Mouse (Mus musculus) brain, adult 2 months (tissue): ENCODE measurements around the gene Otof.
A peak's percentile ranks its signal among the peaks of the same experiment; 100 is the strongest.

Source experiments
- DNase-seq: peaks from one replicate; pipeline ENCODE4 v3.0.0; 2011; ENCODE audit warnings: low read depth, low spot score

The Otof gene

GRCm38 (mm10) chr5:30461821-30462220 lies at the start of gene Otof:
TSS of gene Otof (minus strand) at chr5:30461932.
- peak; percentile 90 for DNase-seq

DNA sequence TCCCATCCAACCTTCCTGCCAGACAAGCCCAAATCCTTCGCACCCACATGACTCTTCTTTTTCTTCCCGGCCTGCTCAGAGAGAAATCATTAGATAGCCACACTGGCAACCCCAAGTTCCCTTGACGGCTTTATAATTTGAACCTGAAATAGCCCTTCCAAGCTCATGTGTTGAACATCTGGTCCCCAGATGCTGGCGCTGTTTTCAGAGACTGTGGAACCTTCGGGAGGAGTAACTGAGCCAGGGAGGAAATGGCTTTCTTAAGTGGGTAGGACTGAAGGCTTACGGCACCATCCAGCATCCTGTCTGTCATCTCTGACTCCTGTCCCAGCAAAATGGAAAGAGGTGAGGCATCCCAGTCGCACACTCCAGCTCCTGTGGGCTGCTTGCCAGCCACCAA lies 35.6 kb upstream of the Otof start:
- DNase-seq = no peak

GRCm38 (mm10) chr5:30496821-30497220 lies 35.1 kb upstream of the Otof start:
- DNase-seq = no peak

DNA sequence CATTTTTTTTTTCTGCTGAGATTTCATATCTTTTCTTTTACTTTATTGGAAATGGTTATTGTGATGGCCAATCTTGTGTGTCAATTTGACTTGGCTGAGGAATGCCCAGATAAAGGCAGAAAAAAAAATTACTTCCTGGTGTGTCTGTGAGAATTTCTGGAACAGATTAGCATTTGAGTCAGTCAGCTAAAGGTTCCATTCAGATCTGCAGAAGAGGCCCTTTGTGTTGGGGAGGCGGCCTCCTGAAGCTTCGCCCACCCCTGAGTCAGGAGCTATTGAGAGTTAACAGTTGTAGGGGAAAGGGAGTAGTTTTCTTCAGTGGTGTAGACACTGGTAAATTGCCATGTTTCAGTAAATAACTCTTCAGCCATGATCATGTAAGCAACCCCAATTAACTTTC lies 33.6 kb upstream of the Otof start:
- no peak for DNase-seq

- no peak for DNase-seq
These were observed 32.9 kb upstream of the Otof start for GRCm38 (mm10) chr5:30494606-30495005.

- peak; percentile 22 for DNase-seq
These were observed 32.0 kb upstream of the Otof start for GRCm38 (mm10) chr5:30493723-30494122.

- DNase-seq = peak; percentile 13
These were observed 29.1 kb upstream of the Otof start for GRCm38 (mm10) chr5:30490845-30491244.

- DNase-seq = no peak
These were observed 28.5 kb upstream of the Otof start for GRCm38 (mm10) chr5:30490215-30490614.

DNA sequence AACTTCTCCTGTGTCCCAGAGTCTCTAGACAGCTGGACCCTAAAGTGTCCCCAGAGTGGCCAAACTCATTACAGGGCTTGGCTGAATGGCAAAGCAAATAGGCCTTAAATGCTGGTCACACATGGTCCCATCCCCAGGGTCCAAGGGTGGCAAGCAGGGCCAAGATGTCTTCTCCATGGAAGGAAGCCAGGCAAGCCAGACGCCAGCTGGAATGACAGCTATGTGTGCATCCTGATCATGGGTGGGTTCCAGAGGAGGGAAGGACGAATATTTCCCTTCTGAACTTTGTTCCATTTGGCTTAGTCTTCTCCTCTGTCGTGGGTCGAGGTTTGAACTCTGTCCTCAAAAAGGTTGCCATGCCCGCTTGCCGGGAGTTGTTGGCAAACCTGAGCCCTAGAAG lies 23.4 kb upstream of the Otof start:
- DNase-seq = no peak

GRCm38 (mm10) chr5:30484591-30484990 lies 22.9 kb upstream of the Otof start:
- DNase-seq = no peak

- DNase-seq = peak; percentile 35
These were observed 21.8 kb upstream of the Otof start for GRCm38 (mm10) chr5:30483533-30483932.

DNA sequence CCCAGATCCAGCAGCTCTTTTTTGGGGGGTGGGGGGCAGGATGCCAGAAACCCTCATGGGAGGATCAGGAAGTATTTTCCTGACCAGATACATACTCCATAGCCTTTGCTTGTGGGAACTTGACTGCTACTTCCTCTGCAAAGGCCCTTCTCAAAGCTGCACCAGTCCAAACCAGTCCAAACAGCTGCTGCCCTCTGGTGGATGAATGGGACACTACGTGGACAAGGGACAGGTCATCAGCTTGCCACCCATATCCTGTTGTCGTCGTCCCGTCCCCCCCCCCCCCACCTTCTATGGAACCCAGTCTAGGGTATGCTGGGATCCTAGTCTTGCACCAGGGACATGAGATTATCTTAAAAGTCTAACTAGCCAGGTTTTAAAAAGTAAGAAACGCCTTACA lies 20.6 kb upstream of the Otof start:
- peak; percentile 78 for DNase-seq

- peak; percentile 69 for DNase-seq
These were observed 14.8 kb upstream of the Otof start for GRCm38 (mm10) chr5:30476534-30476933.

DNA sequence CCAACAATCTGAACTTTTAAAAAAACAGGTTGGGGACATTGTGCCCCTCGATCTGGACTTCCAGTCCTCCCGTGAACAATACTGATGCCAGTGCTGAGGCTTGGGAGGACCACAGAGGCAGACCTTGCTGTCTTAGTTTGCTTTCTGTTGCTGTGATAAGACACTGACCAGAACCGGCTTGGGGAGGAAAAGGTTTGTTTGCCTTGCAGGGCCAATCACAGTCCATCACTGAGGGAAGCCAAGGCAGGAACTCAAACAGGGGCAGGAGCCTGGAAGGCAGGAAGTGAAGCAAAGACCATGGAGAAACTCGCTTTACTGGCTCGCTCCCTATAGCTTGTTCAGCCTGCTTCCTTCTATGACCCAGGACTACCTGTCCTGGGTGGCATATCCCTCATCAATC lies 10.4 kb upstream of the Otof start:
- no peak for DNase-seq

DNA sequence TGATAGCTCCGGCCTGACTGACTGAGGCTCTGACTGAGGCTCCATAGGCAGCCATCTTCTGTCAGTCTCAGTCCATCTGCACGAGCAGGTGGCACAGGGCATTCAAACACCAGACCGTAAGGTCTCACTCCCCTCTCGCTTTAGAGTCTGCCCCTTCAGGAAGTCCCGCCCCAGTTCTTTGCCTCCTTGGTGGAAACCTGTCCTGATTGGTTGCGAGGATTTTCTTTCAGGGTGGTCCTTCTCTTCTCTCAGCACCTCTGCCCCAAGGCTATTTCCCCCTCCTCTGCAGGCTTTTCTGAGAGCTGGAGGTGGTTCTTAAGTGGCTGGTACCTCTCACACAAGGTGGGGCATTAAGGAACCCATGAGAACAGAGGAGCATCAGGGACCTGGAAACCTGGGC lies 8.7 kb upstream of the Otof start:
- DNase-seq = no peak

- peak; percentile 22 for DNase-seq
These were observed 4.6 kb upstream of the Otof start for GRCm38 (mm10) chr5:30466315-30466714.

GRCm38 (mm10) chr5:30465861-30466260 lies 4.1 kb upstream of the Otof start, which contains the start of gene 1700001C02Rik:
TSS of gene 1700001C02Rik (plus strand) at chr5:30466047.
- no peak for DNase-seq

- DNase-seq = peak; percentile 29
These were observed 1.6 kb downstream of the Otof start for GRCm38 (mm10) chr5:30460155-30460554.

- DNase-seq = peak; percentile 57
These were observed 5.7 kb downstream of the Otof start for GRCm38 (mm10) chr5:30456056-30456455.

- no peak for DNase-seq
These were observed 17.3 kb downstream of the Otof start for GRCm38 (mm10) chr5:30444327-30444895.

GRCm38 (mm10) chr5:30442196-30442595 lies 19.5 kb downstream of the Otof start:
- peak; percentile 66 for DNase-seq

DNA sequence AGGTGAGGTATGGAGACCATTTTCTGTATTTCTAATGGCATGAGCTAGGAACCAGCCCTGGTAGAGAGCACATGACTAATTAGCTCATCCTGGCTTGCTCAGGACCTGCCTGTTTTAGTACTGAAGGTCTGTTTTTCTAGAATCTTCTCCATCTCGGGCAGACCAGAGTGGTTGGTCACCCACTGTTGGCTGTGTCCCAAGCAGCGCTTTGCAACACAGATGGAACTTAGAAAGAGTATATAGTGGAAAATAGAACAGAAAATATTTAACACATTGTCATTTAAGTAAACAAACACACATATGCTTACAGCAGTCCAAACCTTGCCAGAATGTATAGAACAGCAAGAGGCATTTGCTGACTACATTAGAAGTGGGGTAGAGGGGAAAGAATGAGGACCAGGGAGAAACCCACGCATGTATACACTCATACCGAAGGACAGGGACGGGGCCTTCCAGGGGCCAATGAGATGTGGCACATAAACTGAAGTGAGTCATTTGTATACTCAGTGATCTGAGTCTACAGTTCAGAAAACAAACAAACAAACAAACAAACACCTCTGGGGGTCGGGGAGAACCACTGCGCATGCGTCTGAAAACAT lies 21.3 kb downstream of the Otof start:
- no peak for DNase-seq

DNA sequence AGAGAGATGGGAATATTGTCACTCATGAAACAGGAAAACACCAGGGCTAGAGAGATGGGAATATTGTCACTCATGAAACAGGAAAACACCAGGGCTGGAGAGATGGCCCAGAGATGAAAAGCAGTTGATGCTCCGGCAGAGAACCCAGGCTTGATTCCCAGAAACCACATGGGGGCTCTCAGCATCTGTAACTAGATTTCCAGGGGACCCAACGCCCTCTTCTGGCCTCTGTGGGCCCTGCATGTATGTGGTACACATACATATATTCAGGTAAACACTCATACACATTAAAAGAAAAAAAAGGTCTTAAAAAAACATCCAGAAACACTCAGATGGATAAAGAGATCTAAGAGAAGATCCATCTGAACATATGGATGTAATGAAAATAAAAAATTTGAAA lies 22.8 kb downstream of the Otof start:
- no peak for DNase-seq

- DNase-seq = no peak
These were observed 34.3 kb downstream of the Otof start for GRCm38 (mm10) chr5:30427406-30427805.
